Mouse (Mus musculus): Measurements from ENCODE around the gene Ptges3.
"Not testable (repeated sequence)": the region's sequence is repeated elsewhere in the genome, so short reads cannot be mapped to it uniquely, and the experiment has no call there.

Gene Ptges3

DNA sequence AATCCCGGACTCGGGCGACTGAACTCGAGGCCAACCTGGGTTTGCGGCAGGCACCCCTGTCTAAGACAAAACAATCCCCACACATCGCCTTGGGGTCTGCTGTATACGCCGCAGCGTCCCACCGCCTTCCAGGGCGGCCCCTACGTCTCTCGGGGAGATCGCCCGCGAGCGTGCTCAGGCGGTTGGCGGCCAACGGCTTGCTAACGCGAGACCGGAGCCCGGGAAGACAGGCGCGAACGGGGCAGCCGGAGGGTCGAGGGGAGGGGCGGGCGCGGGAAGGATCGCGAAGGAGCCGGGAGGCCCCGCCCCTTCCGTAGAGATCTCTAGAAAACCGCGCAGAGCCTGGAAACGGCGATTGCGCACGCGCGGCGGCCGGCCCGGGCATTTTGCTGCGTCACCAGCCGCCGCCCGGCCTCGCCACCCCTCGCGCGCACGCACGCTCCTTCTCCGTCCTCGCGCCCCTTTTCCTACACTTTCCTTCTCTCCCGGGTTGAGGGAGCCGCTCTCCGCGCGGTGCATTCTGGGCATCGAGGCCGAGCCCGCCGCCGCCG, at the start of gene Ptges3:
Gene Ptges3 (plus strand): TSS at position 354 of the 551 bp plus-strand sequence.
- peak; percentile 88 to 95 for DNase-seq (ENCODE audit: low spot score in 2 of 2)

- DNase-seq (ENCODE audit: low spot score in 2 of 2), result no peak
Measured at GRCm38 (mm10) chr10:128009735-128010134, 49.0 kb upstream of the Ptges3 start.

GRCm38 (mm10) chr10:128015068-128015934, 43.5 kb upstream of the Ptges3 start, which contains the start of gene Prim1:
Prim1 (plus strand) TSS chr10:128015168.
- DNase-seq (ENCODE audit: low spot score in 2 of 2), result peak; percentile 63 to 77

GRCm38 (mm10) chr10:128022196-128022595, 36.6 kb upstream of the Ptges3 start:
- no peak for DNase-seq (ENCODE audit: low spot score in 2 of 2)

DNA sequence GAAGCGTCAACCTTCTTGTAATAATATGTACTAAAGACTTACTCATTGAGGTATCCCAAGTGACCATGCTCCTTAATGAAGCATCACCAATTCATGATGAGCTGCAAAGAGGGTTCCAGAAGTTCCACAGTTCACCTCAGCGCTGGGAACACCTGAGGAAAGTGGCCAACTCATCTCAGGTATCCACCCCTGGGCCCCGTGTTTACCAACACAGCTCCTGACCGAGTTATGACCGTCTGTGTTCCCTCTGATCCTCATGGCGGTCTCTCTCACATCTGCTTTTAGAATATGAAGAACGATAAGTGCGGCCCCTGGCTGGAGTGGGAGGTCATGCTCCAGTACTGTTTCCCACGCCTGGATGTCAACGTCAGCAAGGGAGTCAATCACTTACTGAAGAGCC, 35.3 kb upstream of the Ptges3 start:
- DNase-seq (ENCODE audit: low spot score in 2 of 2), result no peak

- no peak for DNase-seq (ENCODE audit: low spot score in 2 of 2)
Measured at GRCm38 (mm10) chr10:128029931-128030330, 28.8 kb upstream of the Ptges3 start.

DNA sequence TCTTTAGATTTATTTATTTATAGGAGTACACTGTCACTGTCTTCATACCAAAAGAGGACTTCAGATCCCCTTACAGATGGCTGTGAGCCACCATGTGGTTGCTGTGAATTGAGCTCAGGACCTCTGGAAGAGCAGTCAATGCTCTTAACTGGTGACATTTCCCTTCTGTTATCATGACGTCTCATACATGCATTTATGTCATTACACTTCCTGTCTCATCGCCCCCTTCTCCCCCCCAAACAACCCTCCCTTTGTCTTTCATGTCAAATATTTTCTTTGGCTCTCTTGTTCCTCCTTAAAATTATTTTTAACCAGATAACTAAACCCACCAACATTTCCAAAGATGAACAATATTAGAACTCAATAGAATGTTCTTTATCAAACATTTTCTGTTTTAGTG, 27.9 kb upstream of the Ptges3 start:
- DNase-seq (ENCODE audit: low spot score in 2 of 2), result no peak

- peak in 1 of 2 experiments; percentile 33 for DNase-seq (ENCODE audit: low spot score in 2 of 2)
Measured at GRCm38 (mm10) chr10:128036746-128037425, 21.9 kb upstream of the Ptges3 start.

DNA sequence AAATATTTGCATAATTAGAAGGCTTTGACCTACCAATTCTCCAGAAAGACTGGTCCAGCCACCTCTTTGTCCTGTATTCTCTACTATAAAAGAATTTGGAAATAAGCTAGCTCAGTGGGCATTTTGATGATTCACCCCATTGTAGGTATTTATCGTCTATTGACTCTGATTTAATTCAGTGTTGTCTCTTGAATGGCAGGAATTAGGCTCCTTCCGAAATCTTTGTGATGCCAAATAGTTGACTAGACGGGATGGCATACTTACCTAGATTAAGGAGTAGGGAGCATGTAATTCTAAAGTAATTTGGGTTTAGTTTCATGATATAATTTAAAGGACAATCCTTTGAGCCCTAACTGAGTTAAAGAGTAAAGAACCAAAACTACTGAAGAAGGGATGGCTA, 20.8 kb upstream of the Ptges3 start:
- no peak for DNase-seq (ENCODE audit: low spot score in 2 of 2)

- DNase-seq (ENCODE audit: low spot score in 2 of 2), result no peak
Measured at GRCm38 (mm10) chr10:128039167-128039566, 19.6 kb upstream of the Ptges3 start.

- DNase-seq (ENCODE audit: low spot score in 2 of 2), result no peak
Measured at GRCm38 (mm10) chr10:128039858-128040257, 18.9 kb upstream of the Ptges3 start.

- DNase-seq (ENCODE audit: low spot score in 2 of 2), result no peak
Measured at GRCm38 (mm10) chr10:128040293-128040692, 18.5 kb upstream of the Ptges3 start.

GRCm38 (mm10) chr10:128041636-128042035, 17.1 kb upstream of the Ptges3 start:
- no peak for DNase-seq (ENCODE audit: low spot score in 2 of 2)

- no peak for DNase-seq (ENCODE audit: low spot score in 2 of 2)
Measured at GRCm38 (mm10) chr10:128042466-128042865, 16.3 kb upstream of the Ptges3 start.

DNA sequence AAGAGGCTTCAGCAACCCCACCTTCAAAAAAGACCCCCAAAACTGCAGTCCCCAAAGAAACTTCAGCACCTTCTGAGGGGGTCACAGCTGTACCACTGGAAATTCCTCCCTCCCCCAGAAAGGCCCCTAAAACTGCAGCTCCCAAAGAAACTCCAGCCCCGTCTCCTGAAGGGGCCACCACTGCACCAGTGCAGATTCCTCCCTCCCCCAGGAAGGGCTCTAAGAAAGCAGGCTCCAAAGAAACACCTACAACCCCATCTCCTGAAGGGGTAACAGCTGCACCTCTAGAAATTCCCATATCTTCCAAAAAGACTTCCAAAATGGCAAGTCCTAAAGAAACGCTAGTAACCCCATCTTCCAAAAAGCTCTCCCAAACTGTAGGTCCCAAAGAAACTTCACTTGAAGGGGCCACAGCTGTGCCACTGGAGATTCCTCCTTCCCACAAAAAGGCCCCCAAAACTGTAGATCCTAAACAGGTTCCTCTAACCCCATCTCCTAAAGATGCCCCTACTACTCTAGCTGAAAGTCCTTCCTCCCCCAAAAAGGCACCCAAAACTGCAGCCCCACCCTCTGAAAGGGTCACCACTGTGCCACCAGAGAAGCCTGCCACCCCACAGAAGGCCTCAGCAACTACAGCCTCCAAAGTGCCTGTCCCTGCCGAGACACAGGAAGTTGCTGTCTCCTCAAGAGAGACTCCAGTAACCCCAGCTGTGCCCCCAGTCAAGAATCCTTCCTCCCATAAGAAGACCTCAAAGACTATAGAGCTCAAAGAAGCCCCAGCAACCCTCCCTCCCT, 15.5 kb upstream of the Ptges3 start:
- DNase-seq (ENCODE audit: low spot score in 2 of 2), result no peak

DNA sequence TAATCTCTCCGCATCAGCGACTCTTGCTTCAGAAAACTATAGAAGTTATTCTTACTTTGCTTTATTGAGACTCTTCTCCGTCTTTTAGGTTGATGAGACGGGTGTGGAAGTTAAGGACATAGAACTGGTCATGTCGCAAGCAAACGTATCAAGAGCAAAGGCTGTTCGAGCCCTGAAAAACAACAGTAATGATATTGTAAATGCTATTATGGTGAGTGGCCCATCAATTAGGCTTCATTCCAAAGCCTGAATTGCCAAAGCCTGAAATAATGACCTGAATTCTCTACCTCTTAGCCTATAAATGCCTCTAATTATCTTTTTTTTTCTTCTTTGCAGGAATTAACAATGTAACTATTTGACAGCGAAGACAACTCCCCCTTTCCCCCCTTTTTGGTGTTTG, 10.6 kb upstream of the Ptges3 start:
- no peak for DNase-seq (ENCODE audit: low spot score in 2 of 2)

DNA sequence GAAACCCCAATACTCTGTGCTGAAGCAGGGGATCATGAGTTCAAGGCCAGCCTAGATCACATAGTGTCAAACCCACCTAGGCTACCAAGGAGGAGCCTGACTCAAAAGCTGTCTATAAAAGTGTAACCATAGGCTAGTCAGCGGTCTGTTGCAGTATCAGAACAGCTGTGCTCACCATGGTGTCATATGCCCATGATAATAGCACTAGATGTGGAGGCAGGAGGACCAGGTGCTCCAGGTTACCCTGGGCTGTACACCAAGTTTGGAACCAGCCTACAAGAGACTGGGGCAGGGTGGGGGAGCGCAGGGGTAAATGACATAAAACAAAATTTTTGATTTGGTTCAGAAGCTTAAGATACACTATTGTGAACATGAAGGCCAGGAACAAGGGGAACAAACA, 9.0 kb upstream of the Ptges3 start:
- DNase-seq (ENCODE audit: low spot score in 2 of 2), result no peak

DNA sequence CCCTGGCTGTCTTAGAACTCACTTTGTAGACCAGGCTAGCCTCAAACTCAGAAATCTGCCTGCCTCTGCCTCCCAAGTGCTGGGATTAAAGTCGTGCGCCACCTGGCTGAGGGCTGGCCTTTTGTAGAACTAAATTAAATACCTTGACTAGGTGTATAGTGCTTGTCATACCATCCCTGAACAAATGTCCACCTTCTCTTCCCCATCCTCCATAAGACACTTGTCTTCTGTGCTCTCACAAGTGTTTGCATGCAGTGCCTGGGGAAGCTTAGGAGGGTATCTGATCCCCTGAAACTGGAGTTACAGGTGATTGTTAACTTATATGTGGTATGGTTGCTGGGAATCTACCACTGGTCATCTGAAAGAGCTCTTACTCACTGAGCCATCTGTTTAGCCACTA, 8.4 kb upstream of the Ptges3 start:
- DNase-seq (ENCODE audit: low spot score in 2 of 2), result no peak

DNA sequence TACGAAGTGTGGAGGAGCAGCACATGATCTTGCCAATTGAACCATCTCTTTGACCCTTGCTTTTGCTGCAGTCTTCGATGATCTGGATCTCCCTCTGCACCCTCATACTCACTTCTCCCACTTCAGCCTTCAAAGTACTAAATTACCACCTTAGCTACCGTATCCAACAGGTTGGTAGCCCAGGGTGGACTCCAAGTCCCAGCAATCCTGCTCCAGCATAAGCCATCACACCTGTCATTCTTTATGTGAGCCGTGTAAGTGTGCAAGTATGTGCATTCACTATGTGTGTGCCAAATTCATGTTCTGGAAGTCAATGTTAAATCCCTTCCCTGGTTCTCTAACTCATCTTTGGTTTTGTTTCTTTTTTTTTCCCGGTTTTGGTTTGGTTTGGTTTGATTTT, 7.2 kb upstream of the Ptges3 start:
- DNase-seq (ENCODE audit: low spot score in 2 of 2), result no peak

DNA sequence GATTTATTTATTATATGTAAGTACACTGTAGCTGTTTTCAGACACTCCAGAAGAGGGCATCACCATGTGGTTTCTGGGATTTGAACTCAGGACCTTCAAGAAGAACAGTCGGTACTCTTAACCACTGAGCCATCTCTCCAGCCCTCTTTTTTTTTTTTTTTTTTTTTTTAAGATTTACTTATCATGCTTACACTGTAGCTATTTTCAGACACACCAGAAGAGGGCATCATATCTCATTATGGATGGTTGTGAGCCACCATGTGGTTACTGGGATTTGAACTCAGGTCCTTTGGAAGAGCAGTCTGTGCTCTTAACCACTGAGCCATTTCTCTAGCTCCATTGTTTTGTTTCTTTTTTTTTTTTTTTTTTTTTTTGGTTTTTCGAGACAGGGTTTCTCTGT, 6.6 kb upstream of the Ptges3 start:
- not testable (repeated sequence) for DNase-seq (ENCODE audit: low spot score in 2 of 2)

- no peak for DNase-seq (ENCODE audit: low spot score in 2 of 2)
Measured at GRCm38 (mm10) chr10:128053001-128053400, 5.8 kb upstream of the Ptges3 start.

DNA sequence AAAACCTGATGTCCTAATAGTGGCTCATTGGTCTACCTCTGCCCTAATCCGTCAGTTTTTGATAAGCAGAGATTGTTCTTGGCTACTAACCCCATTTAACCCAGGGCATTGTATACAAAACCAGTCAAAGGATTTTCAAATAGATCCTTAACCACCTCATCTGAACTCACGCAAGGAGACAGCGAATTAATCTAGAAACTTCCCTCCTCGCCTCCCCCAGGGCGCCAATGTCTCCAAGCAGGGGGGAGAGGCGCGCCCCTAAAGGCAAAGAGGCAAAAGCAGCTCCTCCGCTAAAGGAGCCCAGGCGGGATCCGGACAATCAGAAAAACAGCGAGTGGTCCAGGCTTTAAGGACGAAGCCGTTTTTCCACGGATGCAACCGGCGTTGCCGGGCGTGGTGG, 570 bp upstream of the Ptges3 start:
- no peak for DNase-seq (ENCODE audit: low spot score in 2 of 2)
